Mouse (Mus musculus) embryonic facial prominence, embryonic 10.5 days (tissue): ENCODE results near the gene Larp4b. TPM values are rescaled to one million over a fixed set of nuclear protein-coding genes. Genes with fewer than 3 reads are reported as not detected.
A peak's percentile ranks its signal among the peaks of the same experiment; 100 is the strongest.

Source experiments
- DNase-seq: peaks from one replicate; pipeline ENCODE4 v3.0.0-alpha.2; 2017; ENCODE audit warnings: low spot score
- H3K27ac ChIP-seq: fragments of 300-500 bp; sonication (generic); replicated peaks from 2 replicates; pipeline ENCODE4 v1.5.1; 2016; ENCODE audit warnings: mild to moderate bottlenecking
- H3K27me3 ChIP-seq: fragments of 300-500 bp; sonication (generic); replicated peaks from 2 replicates; pipeline ENCODE4 v1.6.1; 2016; ENCODE audit warnings: low read depth, mild to moderate bottlenecking; ENCODE audit not compliant: poor library complexity, severe bottlenecking
- H3K36me3 ChIP-seq: fragments of 300-500 bp; sonication (generic); replicated peaks from 2 replicates; pipeline ENCODE4 v1.6.1; 2016; ENCODE audit warnings: mild to moderate bottlenecking, moderate library complexity
- H3K4me1 ChIP-seq: fragments of 300-500 bp; sonication (generic); 2 replicates; pipeline ENCODE4 v1.6.1; 2016
- H3K4me3 ChIP-seq: fragments of 300-500 bp; sonication (generic); 2 replicates; pipeline ENCODE4 v1.5.1; 2016; ENCODE audit warnings: mild to moderate bottlenecking, moderate library complexity
- H3K9me3 ChIP-seq: fragments of 300-500 bp; sonication (generic); 2 replicates; pipeline ENCODE4 v1.6.1; 2016; ENCODE audit warnings: mild to moderate bottlenecking
- WGBS: fragments of 180-500 bp; shearing (Covaris S2); methylation state at CpG from one replicate; pipeline ENCODE4 v1.1.7; 2016; 5-methylcytosine and 5-hydroxymethylcytosine counted together
- polyA plus RNA-seq: library from polyadenylated mRNA; unstranded; fragments of >200 nt; fragmentation: Nextera tagmentation; extraction: Ambion mirVana; gene quantifications from 2 replicates; pipeline ENCODE4 v1.2.1, GENCODE M21; 2016

The Larp4b gene
- polyA plus RNA-seq, 1 experiment from 2014 or later, result 34.3 TPM

DNA sequence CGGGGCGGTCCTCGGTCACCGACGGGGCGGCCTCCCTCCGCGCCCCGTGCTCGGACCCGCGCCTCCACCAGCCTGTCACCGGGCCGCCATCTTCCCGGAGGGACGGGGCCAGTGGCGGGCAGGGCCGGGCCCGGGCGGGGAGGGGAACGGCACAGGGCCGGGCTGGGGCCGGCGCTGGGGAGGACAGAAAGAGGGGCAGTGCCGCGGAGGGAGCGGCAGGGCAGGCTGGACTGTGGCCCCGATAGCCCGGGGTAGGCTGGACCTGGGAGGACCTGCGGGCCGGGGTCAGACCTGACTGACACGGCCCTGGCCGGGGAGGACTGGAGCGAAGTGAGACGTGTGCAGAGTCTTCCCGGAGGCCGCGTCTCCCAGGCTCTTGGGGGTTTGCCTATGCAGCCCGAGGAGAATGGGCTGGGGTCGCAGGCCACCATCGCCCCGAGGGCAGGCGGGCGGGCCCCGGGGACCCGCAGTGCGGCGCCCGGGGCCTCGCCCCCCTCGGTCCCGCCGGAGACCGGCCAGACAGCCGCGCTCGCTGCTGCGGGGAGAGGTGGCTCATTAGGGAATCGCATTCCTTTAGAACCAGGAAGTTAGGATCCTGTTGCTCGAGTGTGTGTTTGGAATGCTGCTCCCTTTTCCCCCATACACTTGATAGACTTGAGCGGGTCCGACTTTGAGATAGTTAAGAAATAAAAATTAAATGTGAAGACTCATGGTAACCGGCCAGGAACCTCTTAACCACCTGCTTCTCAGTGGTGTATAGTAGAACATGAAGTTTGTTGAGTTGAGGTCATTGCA, 702 bp downstream of the Larp4b start:
- no peaks in the 10 kb centered on the region for H3K36me3 ChIP-seq
- peak overlapping the region; percentile 92 for H3K27ac ChIP-seq
- WGBS, result under 1% methylated on average over 63 of the region's 63 CpGs
- peaks cover 22% of the 10 kb centered on the region for H3K4me1 ChIP-seq
- peak overlapping the region; percentile 100 for H3K4me3 ChIP-seq
- no peaks in the 10 kb centered on the region for H3K9me3 ChIP-seq
- no peaks in the 10 kb centered on the region for H3K27me3 ChIP-seq
- DNase-seq, result peak; percentile 66

- 71% methylated on average over 5 of the region's 5 CpGs for WGBS
These were observed 5.6 kb downstream of the Larp4b start for GRCm38 (mm10) chr13:9099289-9099688.

GRCm38 (mm10) chr13:9100517-9100916, 6.8 kb downstream of the Larp4b start:
- H3K27ac ChIP-seq, result no peak overlapping the region
- 93% methylated on average over 2 of the region's 2 CpGs for WGBS
- no peaks in the 10 kb centered on the region for H3K27me3 ChIP-seq
- H3K36me3 ChIP-seq, result no peaks in the 10 kb centered on the region; the same call in 1 of the 2 replicates
- no peak for DNase-seq
- peaks cover 15% of the 10 kb centered on the region for H3K4me1 ChIP-seq
- H3K9me3 ChIP-seq, result no peaks in the 10 kb centered on the region
- no peak overlapping the region for H3K4me3 ChIP-seq

More at GRCm38 (mm10) chr13:9099289-9099688, 5.6 kb downstream of the Larp4b start:
- Histone ChIP-seq H3K4me1 (peaks cover 22% of the 10 kb centered on the region), H3K4me3 (no peak overlapping the region), H3K27me3 (no peaks in the 10 kb centered on the region), H3K27ac (no peak overlapping the region), H3K36me3 (no peaks in the 10 kb centered on the region; the same call in 1 of the 2 replicates), H3K9me3 (no peaks in the 10 kb centered on the region)
- no peak for DNase-seq

- H3K27me3 ChIP-seq, result no peaks in the 10 kb centered on the region
- no peak overlapping the region for H3K27ac ChIP-seq
- no peak for DNase-seq
- H3K4me3 ChIP-seq, result no peak overlapping the region
- 88% methylated on average over 5 of the region's 5 CpGs for WGBS
- peaks cover 3% of the 10 kb centered on the region; the same call in 1 of the 2 replicates for H3K4me1 ChIP-seq
- H3K36me3 ChIP-seq, result 0 out of 2 replicates have a peak, but pooled peaks cover 6% of the 10 kb centered on the region
- no peaks in the 10 kb centered on the region for H3K9me3 ChIP-seq
These were observed 12.6 kb downstream of the Larp4b start for GRCm38 (mm10) chr13:9106246-9106645.

DNA sequence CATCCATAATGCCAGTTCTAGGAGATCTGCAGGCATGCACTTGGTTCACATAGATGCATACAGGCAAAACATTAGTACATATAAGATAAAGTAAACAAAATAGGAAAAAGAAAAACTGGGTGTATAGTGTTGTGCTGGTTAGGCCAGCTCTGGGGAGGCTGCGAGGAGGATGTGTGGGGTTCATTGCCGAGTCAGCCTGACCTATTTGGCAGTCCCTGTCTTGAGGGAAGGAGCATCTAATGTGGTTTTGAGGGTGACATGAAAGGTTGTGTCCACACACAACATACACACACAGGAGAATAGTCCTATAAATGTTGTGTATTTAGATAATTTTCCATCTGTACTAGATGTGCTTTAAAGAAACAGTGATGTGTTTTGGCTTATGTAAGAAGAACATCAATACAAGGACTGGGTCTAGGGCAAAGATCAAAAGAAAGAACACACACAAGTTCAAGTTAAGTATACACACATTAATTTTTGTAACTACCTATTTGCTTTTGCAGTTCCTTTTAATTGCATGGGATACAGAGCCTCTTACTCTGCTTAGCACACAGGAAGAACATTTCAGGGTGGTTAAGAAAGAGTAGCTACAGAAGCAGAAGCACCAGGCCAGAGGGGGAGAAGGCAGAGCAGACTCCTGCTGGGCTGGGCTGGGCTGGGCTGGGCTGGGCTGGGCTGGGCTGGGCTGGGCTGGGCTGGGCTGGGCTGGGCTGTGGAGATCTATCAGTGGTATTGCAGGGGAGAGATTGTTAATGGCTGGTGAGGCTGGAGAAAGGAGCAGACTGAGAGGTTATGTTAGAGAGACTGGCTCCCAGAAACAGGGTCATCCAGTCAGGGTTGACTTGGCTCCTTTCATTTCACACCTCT, 13.5 kb downstream of the Larp4b start:
- H3K4me1 ChIP-seq, result peaks cover 3% of the 10 kb centered on the region; the same call in 1 of the 2 replicates
- H3K9me3 ChIP-seq, result no peaks in the 10 kb centered on the region
- DNase-seq, result no peak
- no peak overlapping the region for H3K4me3 ChIP-seq
- H3K27me3 ChIP-seq, result no peaks in the 10 kb centered on the region
- no peak overlapping the region for H3K27ac ChIP-seq
- 0 out of 2 replicates have a peak, but pooled peaks cover 6% of the 10 kb centered on the region for H3K36me3 ChIP-seq
- WGBS, result 89% methylated on average over 2 of the region's 2 CpGs

- H3K36me3 ChIP-seq, result peaks cover 12% of the 10 kb centered on the region
- H3K4me3 ChIP-seq, result no peak overlapping the region
- H3K27ac ChIP-seq, result no peak overlapping the region
- WGBS, result 91% methylated on average over 3 of the region's 3 CpGs
- H3K4me1 ChIP-seq, result no peaks in the 10 kb centered on the region
- DNase-seq, result no peak
- no peaks in the 10 kb centered on the region for H3K27me3 ChIP-seq
- no peaks in the 10 kb centered on the region for H3K9me3 ChIP-seq
These were observed 20.1 kb downstream of the Larp4b start for GRCm38 (mm10) chr13:9113735-9114134.

- Histone ChIP-seq H3K9me3 (no peaks in the 10 kb centered on the region), H3K36me3 (peaks cover 50% of the 10 kb centered on the region), H3K27me3 (no peaks in the 10 kb centered on the region), H3K4me3 (no peak overlapping the region), H3K27ac (no peak overlapping the region), H3K4me1 (no peaks in the 10 kb centered on the region)
- DNase-seq, result no peak
- WGBS, result 91% methylated on average over 10 of the region's 10 CpGs
These were observed 27.3 kb downstream of the Larp4b start for GRCm38 (mm10) chr13:9120835-9121542.

- H3K27ac ChIP-seq, result no peak overlapping the region
- H3K4me3 ChIP-seq, result no peak overlapping the region
- H3K27me3 ChIP-seq, result no peaks in the 10 kb centered on the region
- no peak for DNase-seq
- H3K4me1 ChIP-seq, result no peaks in the 10 kb centered on the region
- 92% methylated on average over 4 of the region's 4 CpGs for WGBS
- peaks cover 57% of the 10 kb centered on the region for H3K36me3 ChIP-seq
- H3K9me3 ChIP-seq, result no peaks in the 10 kb centered on the region
These were observed 28.4 kb downstream of the Larp4b start for GRCm38 (mm10) chr13:9122045-9122444.

DNA sequence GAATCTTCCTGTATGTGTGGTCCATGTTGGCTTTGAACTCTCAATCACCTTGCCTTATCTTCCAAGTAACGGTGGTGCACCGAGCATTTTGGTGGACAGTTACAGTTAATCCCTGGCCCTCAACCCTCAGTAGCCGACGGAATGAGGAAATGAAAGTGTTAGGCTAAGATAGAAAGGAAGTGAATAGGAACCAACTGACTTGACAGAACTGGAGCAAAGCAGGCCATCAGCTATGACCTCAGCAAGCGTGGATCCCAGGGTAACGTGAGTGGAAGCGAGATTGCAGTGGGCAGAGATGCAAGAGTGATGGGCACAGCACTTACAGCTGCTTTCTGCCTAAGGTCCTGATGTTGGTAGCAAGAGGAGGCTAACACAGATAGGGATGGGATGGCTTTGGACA, 31.5 kb downstream of the Larp4b start:
- WGBS, result 93% methylated on average over 7 of the region's 7 CpGs
- H3K36me3 ChIP-seq, result peaks cover 78% of the 10 kb centered on the region

DNA sequence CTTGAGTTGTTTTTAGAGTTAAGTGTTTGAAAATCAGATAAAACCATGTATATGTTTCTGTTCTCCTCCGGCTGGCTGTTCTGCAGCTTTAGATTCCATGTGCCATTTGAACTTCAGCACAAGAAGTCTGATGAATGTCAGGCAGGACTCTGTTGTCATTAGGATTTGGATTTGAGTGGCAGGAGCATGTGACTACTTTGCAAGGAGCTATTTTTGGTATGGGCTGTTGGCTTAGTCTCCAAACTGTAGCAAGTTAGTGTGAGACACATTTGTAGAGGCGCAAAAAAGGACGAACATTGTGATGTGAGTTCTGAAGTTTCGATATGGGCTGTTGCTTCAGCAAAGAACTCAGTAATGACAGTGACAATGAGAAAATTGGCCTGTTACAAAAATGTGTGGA, 34.0 kb downstream of the Larp4b start:
- peaks cover 84% of the 10 kb centered on the region for H3K36me3 ChIP-seq
- H3K27ac ChIP-seq, result no peak overlapping the region
- H3K4me1 ChIP-seq, result no peaks in the 10 kb centered on the region
- 92% methylated on average over 4 of the region's 4 CpGs for WGBS
- no peaks in the 10 kb centered on the region for H3K9me3 ChIP-seq
- no peak overlapping the region for H3K4me3 ChIP-seq
- no peaks in the 10 kb centered on the region for H3K27me3 ChIP-seq
- no peak for DNase-seq

More for the DNA sequence above, 31.5 kb downstream of the Larp4b start:
- no peak for DNase-seq
- Histone ChIP-seq H3K27ac (no peak overlapping the region), H3K4me1 (no peaks in the 10 kb centered on the region), H3K27me3 (no peaks in the 10 kb centered on the region), H3K4me3 (no peak overlapping the region), H3K9me3 (no peaks in the 10 kb centered on the region)

DNA sequence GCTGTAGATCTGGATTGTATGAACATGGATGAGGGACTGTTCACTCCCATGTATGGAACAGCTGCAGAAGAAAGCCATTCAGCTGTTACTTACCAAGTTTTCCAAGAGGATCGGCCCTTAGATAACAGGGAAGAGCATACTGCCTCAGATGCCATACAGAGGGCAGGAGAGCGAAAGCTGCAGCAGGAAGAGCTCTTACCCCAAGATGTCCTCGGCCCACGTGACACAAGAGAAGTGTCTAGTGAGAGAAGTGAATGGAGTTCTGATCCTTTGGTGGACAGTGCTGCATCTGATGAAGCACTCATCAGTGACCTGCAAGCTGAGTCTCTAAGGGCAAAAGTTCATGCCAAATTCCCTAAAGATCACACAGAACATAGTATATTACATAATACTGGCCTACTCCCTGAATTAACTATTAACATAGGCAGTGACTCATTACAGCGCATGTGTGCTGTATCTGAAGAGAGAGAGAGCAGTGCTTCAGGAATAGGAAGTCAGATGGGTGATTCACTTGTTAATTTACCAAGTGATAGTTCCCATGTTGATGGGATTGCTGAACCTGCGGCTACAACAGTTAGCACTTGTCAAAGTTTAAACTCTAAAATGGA, 35.1 kb downstream of the Larp4b start:
- peaks cover 76% of the 10 kb centered on the region for H3K36me3 ChIP-seq
- no peak overlapping the region for H3K4me3 ChIP-seq
- no peaks in the 10 kb centered on the region for H3K4me1 ChIP-seq
- 92% methylated on average over 6 of the region's 6 CpGs for WGBS
- no peaks in the 10 kb centered on the region for H3K27me3 ChIP-seq
- no peak for DNase-seq
- no peak overlapping the region for H3K27ac ChIP-seq
- H3K9me3 ChIP-seq, result no peaks in the 10 kb centered on the region

- DNase-seq, result no peak
- peaks cover 61% of the 10 kb centered on the region for H3K36me3 ChIP-seq
These were observed 40.7 kb downstream of the Larp4b start for GRCm38 (mm10) chr13:9134421-9134820.

More at GRCm38 (mm10) chr13:9134421-9134820, 40.7 kb downstream of the Larp4b start:
- H3K9me3 ChIP-seq, result no peaks in the 10 kb centered on the region
- no peaks in the 10 kb centered on the region for H3K4me1 ChIP-seq
- no peaks in the 10 kb centered on the region for H3K27me3 ChIP-seq
- 90% methylated on average over 2 of the region's 2 CpGs for WGBS
- no peak overlapping the region for H3K4me3 ChIP-seq
- no peak overlapping the region for H3K27ac ChIP-seq
